In genomic region chr3:116007941-116008440, GRCm38 (mm10) we compare ENCODE assay signal across 8 mouse cellular contexts. TPM values are rescaled to one million over a fixed set of nuclear protein-coding genes. Genes with fewer than 3 reads are reported as not detected.
DNase-seq lines count a peak whose midpoint lies in the region; ATAC-seq and TF ChIP-seq lines count a peak whose summit lies in the region.

No protein-coding gene starts in this region.

- H3K27ac ChIP-seq in forebrain, embryonic 11.5 days (ENCODE audit: low read depth, low read length): peak overlapping the region; percentile 76
- H3K27ac ChIP-seq in heart, embryonic 15.5 days: peak overlapping the region; percentile 90
- peak overlapping the region; percentile 1; the same call in 1 of the 2 replicates for H3K27ac ChIP-seq in liver, embryonic 14.5 days
- peak overlapping the region; percentile 90 for H3K27ac ChIP-seq in testis, adult 2 months (ENCODE audit: control insufficient read depth, insufficient read depth, low read depth, low read length)

- H3K4me2 ChIP-seq in forebrain, embryonic 11.5 days (ENCODE audit: low read depth, low read length, severe bottlenecking): peak overlapping the region; percentile 98
- peak overlapping the region; percentile 90 for H3K4me2 ChIP-seq in heart, embryonic 15.5 days
- H3K4me2 ChIP-seq in liver, embryonic 14.5 days (ENCODE audit: low read depth): peak overlapping the region; percentile 92

- H3K27me3 ChIP-seq in E14TG2a.4 (ENCODE audit: insufficient read depth, low read length): 0 out of 2 replicates have a peak, but pooled peaks cover 4% of the 10 kb centered on the region
- H3K27me3 ChIP-seq in forebrain, embryonic 11.5 days (ENCODE audit: control insufficient read depth, insufficient read depth, low read length): no peaks in the 10 kb centered on the region
- no peaks in the 10 kb centered on the region for H3K27me3 ChIP-seq in heart, embryonic 15.5 days
- H3K27me3 ChIP-seq in liver, embryonic 14.5 days (ENCODE audit: control insufficient read depth, insufficient read depth, low read length): no peaks in the 10 kb centered on the region
- H3K27me3 ChIP-seq in testis, adult 2 months (ENCODE audit: control insufficient read depth, insufficient read depth, low read length): no peaks in the 10 kb centered on the region

- peak; percentile 28 for DNase-seq in c-Kit-positive CD71-positive TER-119-negative erythroid progenitor cells, embryonic 14.5 days (ENCODE audit: low read depth)
- DNase-seq in forebrain, embryonic 11.5 days (ENCODE audit: low spot score): peak; percentile 82
- peak; percentile 84 for DNase-seq in kidney, postnatal 14 days
- peak; percentile 29 to 52 (median 38) for DNase-seq in liver, embryonic 14.5 days (ENCODE audit: low read depth in 3 of 3, low spot score in 3 of 3)
- peak; percentile 79 for DNase-seq in neural tube, embryonic 10.5 days (ENCODE audit: extremely low spot score, low spot score)

- peak; percentile 58 for ATAC-seq in forebrain, embryonic 11.5 days (replicated peaks; ENCODE audit: low FRiP score)
- peak; percentile 61; the same call in 1 of the 2 replicates for ATAC-seq in heart, embryonic 15.5 days (replicated peaks; ENCODE audit: insufficient number of reproducible peaks, insufficient read depth, low FRiP score, low read depth)
- peak; percentile 42 for ATAC-seq in liver, embryonic 14.5 days (ENCODE audit: insufficient read depth)

- H3K36me3 ChIP-seq in E14TG2a.4 (ENCODE audit: insufficient read depth, low read length): peaks cover 20% of the 10 kb centered on the region
- H3K36me3 ChIP-seq in forebrain, embryonic 11.5 days (ENCODE audit: control insufficient read depth, insufficient read depth, low read length): no peaks in the 10 kb centered on the region
- peaks cover 14% of the 10 kb centered on the region; the same call in 1 of the 2 replicates for H3K36me3 ChIP-seq in heart, embryonic 15.5 days
- 0 out of 2 replicates have a peak, but pooled peaks cover 2% of the 10 kb centered on the region for H3K36me3 ChIP-seq in liver, embryonic 14.5 days (replicated peaks; ENCODE audit: control insufficient read depth, insufficient read depth, low read depth)
- no peaks in the 10 kb centered on the region for H3K36me3 ChIP-seq in testis, adult 2 months (ENCODE audit: control insufficient read depth, insufficient read depth, low read length)

- H3K4me1 ChIP-seq in E14TG2a.4 (replicated peaks; ENCODE audit: low read depth, low read length): peaks cover 27% of the 10 kb centered on the region
- peaks cover 5% of the 10 kb centered on the region; the same call in 1 of the 2 replicates for H3K4me1 ChIP-seq in forebrain, embryonic 11.5 days (replicated peaks; ENCODE audit: control insufficient read depth, insufficient read depth, low read length)
- H3K4me1 ChIP-seq in heart, embryonic 15.5 days (replicated peaks): peaks cover 27% of the 10 kb centered on the region
- peaks cover 0 to 8% of the 10 kb centered on the region in 2 experiments; a peak in 2 of 4 replicates for H3K4me1 ChIP-seq in liver, embryonic 14.5 days (replicated peaks; ENCODE audit: control insufficient read depth in 2 of 2, insufficient read depth in 2 of 2, low read length in 1 of 2)
- peaks cover 4% of the 10 kb centered on the region for H3K4me1 ChIP-seq in testis, adult 2 months (ENCODE audit: control insufficient read depth, insufficient read depth, low read length)

- H3K9ac ChIP-seq in forebrain, embryonic 11.5 days (ENCODE audit: low read length): peak overlapping the region; percentile 87
- peak overlapping the region; percentile 57 for H3K9ac ChIP-seq in heart, embryonic 15.5 days
- H3K9ac ChIP-seq in liver, embryonic 14.5 days (replicated peaks): peak overlapping the region; percentile 51

- TF ChIP-seq CTCF in E14TG2a.4 (conservative IDR thresholded peaks at IDR 0.05; ENCODE audit: low read length): no peak
- no peak for TF ChIP-seq CTCF in liver, embryonic 14.5 days (IDR thresholded peaks at IDR 0.05; ENCODE audit: low read depth)
- no peak for TF ChIP-seq CTCF in testis, adult 2 months (IDR thresholded peaks at IDR 0.05; ENCODE audit: control insufficient read depth, insufficient read depth, insufficient replicate concordance, low read depth, low read length)

- H3K4me3 ChIP-seq in E14TG2a.4 (replicated peaks; ENCODE audit: low read length): peak overlapping the region; percentile 96
- peak overlapping the region; percentile 76 for H3K4me3 ChIP-seq in forebrain, embryonic 11.5 days (ENCODE audit: low read depth, low read length)
- H3K4me3 ChIP-seq in heart, embryonic 15.5 days: peak overlapping the region; percentile 76
- H3K4me3 ChIP-seq in liver, embryonic 14.5 days (ENCODE audit: insufficient read depth in 1 of 2, low read depth in 2 of 2, low read length in 2 of 2): peak overlapping the region; percentile 88 to 96
- peak overlapping the region; percentile 96 for H3K4me3 ChIP-seq in testis, adult 2 months (ENCODE audit: control insufficient read depth, low read depth, low read length)

- TF ChIP-seq POLR2A in testis, adult 2 months (IDR thresholded peaks at IDR 0.05; ENCODE audit: control insufficient read depth, low read depth, low read length): no peak

- no peaks in the 10 kb centered on the region for H3K9me3 ChIP-seq in E14TG2a.4 (ENCODE audit: low read length)
- no peaks in the 10 kb centered on the region for H3K9me3 ChIP-seq in forebrain, embryonic 11.5 days (ENCODE audit: control insufficient read depth, low read length)
- H3K9me3 ChIP-seq in heart, embryonic 15.5 days (replicated peaks): no peaks in the 10 kb centered on the region
- no peaks in the 10 kb centered on the region for H3K9me3 ChIP-seq in liver, embryonic 14.5 days (ENCODE audit: control insufficient read depth, low read length)

- WGBS in forebrain, embryonic 11.5 days: under 1% methylated on average over 12 of the region's 12 CpGs
- under 1% methylated on average over 12 of the region's 12 CpGs for WGBS in heart, embryonic 15.5 days
- under 1% methylated on average over 12 of the region's 12 CpGs for WGBS in liver, embryonic 14.5 days (ENCODE audit: insufficient replicate concordance)

- no peak for TF ChIP-seq EP300 in liver, embryonic 14.5 days (IDR thresholded peaks at IDR 0.05; ENCODE audit: low read depth)

RNA-seq across cellular contexts. Expression of gene Extl2, which starts 0.7 kb away (rescaled TPM):
- 23.4 and 24.5 TPM in 2 replicates for polyA plus RNA-seq in forebrain, embryonic 11.5 days (2014; fragmentation: Nextera tagmentation; extraction: Ambion mirVana)
- polyA plus RNA-seq in heart, embryonic 15.5 days (2015; fragmentation: Nextera tagmentation; extraction: Ambion mirVana): 17.7 and 19.0 TPM in 2 replicates
- polyA plus RNA-seq in liver, embryonic 14.5 days (2012; rRNA removed): 1.1 and 1.3 TPM in 2 replicates
- polyA plus RNA-seq in liver, embryonic 14.5 days (2014; fragmentation: Nextera tagmentation; extraction: Ambion mirVana): 4.2 and 4.3 TPM in 2 replicates
- polyA plus RNA-seq in testis, adult 2 months (2012; rRNA removed): 5.6 TPM in 2 replicates

RNA-seq across cellular contexts. Expression of gene Slc30a7, which starts 0.8 kb away (rescaled TPM):
- polyA plus RNA-seq in forebrain, embryonic 11.5 days (2014; fragmentation: Nextera tagmentation; extraction: Ambion mirVana): 28.0 and 31.0 TPM in 2 replicates
- polyA plus RNA-seq in heart, embryonic 15.5 days (2015; fragmentation: Nextera tagmentation; extraction: Ambion mirVana): 13.8 and 20.1 TPM in 2 replicates
- 3.8 and 5.4 TPM in 2 replicates for polyA plus RNA-seq in liver, embryonic 14.5 days (2012; rRNA removed)
- polyA plus RNA-seq in liver, embryonic 14.5 days (2014; fragmentation: Nextera tagmentation; extraction: Ambion mirVana): 11.3 and 12.3 TPM in 2 replicates
- polyA plus RNA-seq in testis, adult 2 months (2012; rRNA removed): 2.7 and 4.3 TPM in 2 replicates

Comparison
In these comparisons a context has a peak if more than half of its experiments do, and no peak if none do; other contexts are left out.
1. Peak in every context shown above with its lines: DNase-seq, ATAC-seq, H3K4me3 ChIP-seq and H3K27ac ChIP-seq.
2. DNase-seq: peak in every context shown above with its lines; median percentile 84 in kidney, postnatal 14 days; 82 in forebrain, embryonic 11.5 days; 79 in neural tube, embryonic 10.5 days; 38 in liver, embryonic 14.5 days; 28 in c-Kit-positive CD71-positive TER-119-negative erythroid progenitor cells, embryonic 14.5 days.
3. H3K27ac ChIP-seq: peak in every context shown above with its lines; median percentile 90 in heart, embryonic 15.5 days; 90 in testis, adult 2 months; 76 in forebrain, embryonic 11.5 days; 1 in liver, embryonic 14.5 days.